Mouse (Mus musculus) heart, embryonic 14.5 days (tissue): ENCODE results near the gene 1700017D01Rik. TPM values are rescaled to one million over a fixed set of nuclear protein-coding genes. Genes with fewer than 3 reads are reported as not detected.
"Not testable (repeated sequence)": the region's sequence is repeated elsewhere in the genome, so short reads cannot be mapped to it uniquely, and the experiment has no call there.

Experiments used
- ATAC-seq: fragments of 200-750 bp; cut with Nextera tagmentation; 2 replicates; pipeline ENCODE4 v1.8.0; 2017; ENCODE audit warnings: low read depth, moderate TSS enrichment; ENCODE audit not compliant: insufficient number of reproducible peaks, insufficient read depth, low FRiP score
- H3K27ac ChIP-seq, 2 experiments: fragments of 200-500 bp in 1 of 2; fragments of 300-500 bp in 1 of 2; sonication (generic) in 1 of 2; replicated peaks in 1 of 2; 2 replicates each; pipeline ENCODE4 v1.5.1; 2012 to 2014; ENCODE audit warnings: low read depth in 2 of 2, low read length in 2 of 2, control low read depth in 1 of 2, mild to moderate bottlenecking in 1 of 2, mixed read lengths in 1 of 2; ENCODE audit not compliant: control insufficient read depth in 1 of 2, insufficient read depth in 1 of 2
- H3K27me3 ChIP-seq: fragments of 300-500 bp; sonication (generic); 2 replicates; pipeline ENCODE4 v1.6.1; 2014; ENCODE audit warnings: mild to moderate bottlenecking, low read length, control low read depth; ENCODE audit not compliant: control insufficient read depth, insufficient read depth
- H3K36me3 ChIP-seq: fragments of 300-500 bp; sonication (generic); 2 replicates; pipeline ENCODE4 v1.6.1; 2014; ENCODE audit warnings: mild to moderate bottlenecking, control low read depth, low read length, mixed read lengths; ENCODE audit not compliant: control insufficient read depth, insufficient read depth
- H3K4me1 ChIP-seq, 2 experiments: fragments of 200-500 bp in 1 of 2; fragments of 300-500 bp in 1 of 2; sonication (generic) in 1 of 2; 2 replicates each; pipeline ENCODE4 v1.6.1; 2012 to 2014; ENCODE audit warnings: low read length in 2 of 2, control low read depth in 1 of 2, mixed read lengths in 1 of 2; ENCODE audit not compliant: control insufficient read depth in 2 of 2, insufficient read depth in 2 of 2
- H3K4me2 ChIP-seq: fragments of 300-500 bp; sonication (generic); 2 replicates; pipeline ENCODE4 v1.6.1; 2014; ENCODE audit warnings: mild to moderate bottlenecking, low read length
- H3K4me3 ChIP-seq, 2 experiments: fragments of 200-500 bp in 1 of 2; fragments of 300-500 bp in 1 of 2; sonication (generic) in 1 of 2; 2 replicates each; pipeline ENCODE4 v1.5.1; 2012 to 2014; ENCODE audit warnings: low read length in 2 of 2, mild to moderate bottlenecking in 2 of 2, control low read depth in 1 of 2, low read depth in 1 of 2, moderate library complexity in 1 of 2; ENCODE audit not compliant: control insufficient read depth in 1 of 2, insufficient read depth in 1 of 2
- H3K9ac ChIP-seq: fragments of 300-500 bp; sonication (generic); 2 replicates; pipeline ENCODE4 v1.6.1; 2014; ENCODE audit warnings: mild to moderate bottlenecking, low read length
- H3K9me3 ChIP-seq: fragments of 300-500 bp; sonication (generic); 2 replicates; pipeline ENCODE4 v1.6.1; 2016; ENCODE audit warnings: low read length, control low read depth; ENCODE audit not compliant: control insufficient read depth
- WGBS: fragments of 180-500 bp; shearing (Covaris S2); extraction: QIAGEN DNeasy Blood & Tissue Kit; methylation state at CpG from one replicate; pipeline ENCODE4 v1.1.7; 2014; 5-methylcytosine and 5-hydroxymethylcytosine counted together
- polyA plus RNA-seq: library from polyadenylated mRNA; unstranded; fragments of >200 nt; fragmentation: Nextera tagmentation; extraction: Ambion mirVana; gene quantifications from 2 replicates; pipeline ENCODE4 v1.2.1, GENCODE M21; 2014

The 1700017D01Rik gene
- polyA plus RNA-seq, 1 experiment from 2014 or later: not detected

GRCm38 (mm10) chr19:11060900-11061299, 69.8 kb downstream of the 1700017D01Rik start:
- no peak overlapping the region for H3K27ac ChIP-seq
- no peak overlapping the region for H3K4me3 ChIP-seq
- H3K4me2 ChIP-seq: no peak overlapping the region
- no peaks in the 10 kb centered on the region for H3K4me1 ChIP-seq
- H3K9ac ChIP-seq: no peak overlapping the region
- ATAC-seq: no peak
- no peaks in the 10 kb centered on the region for H3K27me3 ChIP-seq
- 81% methylated on average over 1 of the region's 1 CpGs for WGBS
- no peaks in the 10 kb centered on the region for H3K9me3 ChIP-seq
- H3K36me3 ChIP-seq: no peaks in the 10 kb centered on the region

GRCm38 (mm10) chr19:11059967-11060366, 70.7 kb downstream of the 1700017D01Rik start:
- no peak for ATAC-seq
- Histone ChIP-seq H3K27me3 (no peaks in the 10 kb centered on the region), H3K4me3 (no peak overlapping the region), H3K4me1 (no peaks in the 10 kb centered on the region), H3K9ac (no peak overlapping the region), H3K36me3 (no peaks in the 10 kb centered on the region), H3K9me3 (no peaks in the 10 kb centered on the region), H3K4me2 (no peak overlapping the region), H3K27ac (no peak overlapping the region)

GRCm38 (mm10) chr19:11055700-11056099, 75.0 kb downstream of the 1700017D01Rik start:
- H3K4me1 ChIP-seq, H3K36me3 ChIP-seq, H3K4me2 ChIP-seq, H3K9ac ChIP-seq, H3K27me3 ChIP-seq, H3K9me3 ChIP-seq, ATAC-seq, H3K27ac ChIP-seq, H3K4me3 ChIP-seq: not testable (repeated sequence)
- WGBS: 89% methylated on average over 1 of the region's 1 CpGs

GRCm38 (mm10) chr19:11053277-11053676, 77.4 kb downstream of the 1700017D01Rik start:
- H3K9me3 ChIP-seq: no peaks in the 10 kb centered on the region
- no peak overlapping the region for H3K27ac ChIP-seq
- no peaks in the 10 kb centered on the region for H3K27me3 ChIP-seq
- H3K4me1 ChIP-seq: no peaks in the 10 kb centered on the region
- no peak overlapping the region for H3K9ac ChIP-seq
- H3K36me3 ChIP-seq: no peaks in the 10 kb centered on the region
- H3K4me2 ChIP-seq: no peak overlapping the region
- ATAC-seq: no peak
- H3K4me3 ChIP-seq: no peak overlapping the region
- 52% methylated on average over 3 of the region's 3 CpGs for WGBS

- Histone ChIP-seq H3K4me2 (no peak overlapping the region), H3K9ac (no peak overlapping the region), H3K27me3 (no peaks in the 10 kb centered on the region), H3K36me3 (no peaks in the 10 kb centered on the region), H3K27ac (no peak overlapping the region), H3K4me3 (no peak overlapping the region), H3K4me1 (no peaks in the 10 kb centered on the region), H3K9me3 (no peaks in the 10 kb centered on the region)
- no peak for ATAC-seq
- 75% methylated on average over 5 of the region's 5 CpGs for WGBS
Measured at GRCm38 (mm10) chr19:11052877-11053276, 77.8 kb downstream of the 1700017D01Rik start.

- Histone ChIP-seq H3K4me2 (no peak overlapping the region), H3K4me1 (no peaks in the 10 kb centered on the region), H3K27me3 (no peaks in the 10 kb centered on the region), H3K9me3 (no peaks in the 10 kb centered on the region), H3K9ac (no peak overlapping the region), H3K4me3 (no peak overlapping the region), H3K27ac (no peak overlapping the region), H3K36me3 (no peaks in the 10 kb centered on the region)
- WGBS: 67% methylated on average over 2 of the region's 2 CpGs
- ATAC-seq: no peak
Measured at GRCm38 (mm10) chr19:11050286-11050685, 80.4 kb downstream of the 1700017D01Rik start.

- H3K4me2 ChIP-seq: no peak overlapping the region
- H3K9ac ChIP-seq: no peak overlapping the region
- no peaks in the 10 kb centered on the region for H3K27me3 ChIP-seq
- H3K36me3 ChIP-seq: no peaks in the 10 kb centered on the region
- no peak overlapping the region for H3K27ac ChIP-seq
- no peaks in the 10 kb centered on the region for H3K9me3 ChIP-seq
- H3K4me1 ChIP-seq: no peaks in the 10 kb centered on the region
- ATAC-seq: no peak
- H3K4me3 ChIP-seq: no peak overlapping the region
Measured at GRCm38 (mm10) chr19:11049426-11049825, 81.2 kb downstream of the 1700017D01Rik start.

GRCm38 (mm10) chr19:11048503-11048902, 82.2 kb downstream of the 1700017D01Rik start:
- ATAC-seq: no peak
- no peak overlapping the region for H3K4me2 ChIP-seq
- WGBS: 88% methylated on average over 1 of the region's 1 CpGs
- no peaks in the 10 kb centered on the region for H3K36me3 ChIP-seq
- H3K27me3 ChIP-seq: no peaks in the 10 kb centered on the region
- no peak overlapping the region for H3K27ac ChIP-seq
- H3K4me1 ChIP-seq: no peaks in the 10 kb centered on the region
- no peaks in the 10 kb centered on the region for H3K9me3 ChIP-seq
- no peak overlapping the region for H3K4me3 ChIP-seq
- no peak overlapping the region for H3K9ac ChIP-seq
